Mouse (Mus musculus): ENCODE results near the gene Tnr. TPM values are rescaled to one million over a fixed set of nuclear protein-coding genes. Genes with fewer than 3 reads are reported as not detected.
"Not testable (repeated sequence)": the region's sequence is repeated elsewhere in the genome, so short reads cannot be mapped to it uniquely, and the experiment has no call there.

Gene Tnr
- polyA plus RNA-seq, 1 experiment: not detected

DNA sequence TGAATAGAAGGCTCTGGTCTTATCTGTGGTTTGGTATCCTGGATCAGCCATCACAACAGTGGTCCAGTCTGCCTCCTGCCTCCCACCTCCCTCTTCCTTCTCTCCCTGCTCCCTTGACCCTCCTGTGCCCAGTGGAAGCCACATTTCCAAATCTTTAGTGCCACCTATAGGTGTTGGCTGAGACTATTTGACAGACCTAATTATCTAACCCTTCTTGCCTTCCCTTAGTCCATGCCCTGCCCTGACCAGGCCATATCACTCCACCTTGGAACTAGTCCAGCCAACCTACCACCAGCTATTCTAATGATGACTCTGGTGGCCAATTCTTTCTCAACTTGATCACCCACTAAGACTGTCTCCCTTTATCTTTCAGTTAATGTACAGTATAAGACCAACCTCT, 408.5 kb downstream of the Tnr start:
- TF ChIP-seq POLR2A (IDR thresholded peaks at IDR 0.05; ENCODE audit: low read depth, low read length) (no peak), CTCF (IDR thresholded peaks at IDR 0.05; ENCODE audit: extremely low read depth, insufficient read depth, insufficient read length, insufficient replicate concordance) (no peak)
- Histone ChIP-seq H3K27me3 (ENCODE audit: control insufficient read depth, insufficient read depth, low read length) (no peaks in the 10 kb centered on the region), H3K4me3 (ENCODE audit: extremely low read depth, insufficient read depth, insufficient read length) (no peak overlapping the region), H3K27ac (ENCODE audit: insufficient read depth, low read length) (no peak overlapping the region), H3K4me1 (ENCODE audit: control insufficient read depth, insufficient read depth, insufficient read length) (no peaks in the 10 kb centered on the region), H3K36me3 (ENCODE audit: control insufficient read depth, insufficient read depth, low read length) (no peaks in the 10 kb centered on the region)
- DNase-seq (ENCODE audit: low read depth in 1 of 2, low spot score in 2 of 2): no peak

GRCm38 (mm10) chr1:159932598-159932997, 409.0 kb downstream of the Tnr start:
- H3K4me3 ChIP-seq (ENCODE audit: extremely low read depth, insufficient read depth, insufficient read length): no peak overlapping the region
- no peaks in the 10 kb centered on the region for H3K4me1 ChIP-seq (ENCODE audit: control insufficient read depth, insufficient read depth, insufficient read length)
- no peak for DNase-seq (ENCODE audit: low read depth in 1 of 2, low spot score in 2 of 2)
- 31% methylated on average over 2 of the region's 2 CpGs for WGBS
- no peaks in the 10 kb centered on the region for H3K27me3 ChIP-seq (ENCODE audit: control insufficient read depth, insufficient read depth, low read length)
- TF ChIP-seq CTCF (IDR thresholded peaks at IDR 0.05; ENCODE audit: extremely low read depth, insufficient read depth, insufficient read length, insufficient replicate concordance) (no peak), POLR2A (IDR thresholded peaks at IDR 0.05; ENCODE audit: low read depth, low read length) (no peak)
- no peak overlapping the region for H3K27ac ChIP-seq (ENCODE audit: insufficient read depth, low read length)
- no peaks in the 10 kb centered on the region for H3K36me3 ChIP-seq (ENCODE audit: control insufficient read depth, insufficient read depth, low read length)

GRCm38 (mm10) chr1:159938449-159938848, 414.9 kb downstream of the Tnr start:
- Histone ChIP-seq H3K36me3 (ENCODE audit: control insufficient read depth, insufficient read depth, low read length) (no peaks in the 10 kb centered on the region), H3K27ac (ENCODE audit: insufficient read depth, low read length) (no peak overlapping the region), H3K4me1 (ENCODE audit: control insufficient read depth, insufficient read depth, insufficient read length) (no peaks in the 10 kb centered on the region; the same call in 1 of the 2 replicates), H3K27me3 (ENCODE audit: control insufficient read depth, insufficient read depth, low read length) (no peaks in the 10 kb centered on the region), H3K4me3 (ENCODE audit: extremely low read depth, insufficient read depth, insufficient read length) (no peak overlapping the region)
- no peak for DNase-seq (ENCODE audit: low read depth in 1 of 2, low spot score in 2 of 2)
- 45% methylated on average over 2 of the region's 2 CpGs for WGBS
- TF ChIP-seq CTCF (IDR thresholded peaks at IDR 0.05; ENCODE audit: extremely low read depth, insufficient read depth, insufficient read length, insufficient replicate concordance) (no peak), POLR2A (IDR thresholded peaks at IDR 0.05; ENCODE audit: low read depth, low read length) (no peak)

- no peak for DNase-seq (ENCODE audit: low read depth in 1 of 2, low spot score in 2 of 2)
- no peaks in the 10 kb centered on the region for H3K36me3 ChIP-seq (ENCODE audit: control insufficient read depth, insufficient read depth, low read length)
- H3K4me3 ChIP-seq (ENCODE audit: extremely low read depth, insufficient read depth, insufficient read length): no peak overlapping the region
- no peak overlapping the region for H3K27ac ChIP-seq (ENCODE audit: insufficient read depth, low read length)
- H3K4me1 ChIP-seq (ENCODE audit: control insufficient read depth, insufficient read depth, insufficient read length): no peaks in the 10 kb centered on the region; the same call in 1 of the 2 replicates
- TF ChIP-seq CTCF (IDR thresholded peaks at IDR 0.05; ENCODE audit: extremely low read depth, insufficient read depth, insufficient read length, insufficient replicate concordance): no peak
- TF ChIP-seq POLR2A (IDR thresholded peaks at IDR 0.05; ENCODE audit: low read depth, low read length): no peak
- no peaks in the 10 kb centered on the region for H3K27me3 ChIP-seq (ENCODE audit: control insufficient read depth, insufficient read depth, low read length)
- 32% methylated on average over 3 of the region's 3 CpGs for whole genome bisulfite sequencing
Measured at GRCm38 (mm10) chr1:159939335-159939734, 415.8 kb downstream of the Tnr start.

DNA sequence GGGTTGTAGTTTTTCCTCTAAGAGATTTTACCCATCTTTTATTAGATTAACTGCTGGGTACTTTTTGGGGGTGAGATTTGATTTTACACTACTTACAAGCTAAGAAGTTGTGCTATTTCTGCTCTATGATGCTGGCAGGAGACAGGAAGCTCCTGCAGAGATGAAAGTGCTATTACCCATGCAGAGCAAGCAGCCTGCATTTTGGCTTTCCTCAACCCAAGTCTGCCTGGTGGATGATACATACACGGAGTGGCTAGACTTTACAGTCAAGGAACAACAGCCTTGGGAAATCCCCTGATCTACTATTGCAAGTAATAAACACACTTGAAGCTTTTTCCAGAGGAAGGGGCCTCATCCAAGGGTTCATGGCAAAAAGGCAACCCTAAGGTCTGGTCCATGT, 430.0 kb downstream of the Tnr start:
- H3K27me3 ChIP-seq (ENCODE audit: control insufficient read depth, insufficient read depth, low read length): no peaks in the 10 kb centered on the region
- no peak overlapping the region for H3K4me3 ChIP-seq (ENCODE audit: extremely low read depth, insufficient read depth, insufficient read length)
- H3K4me1 ChIP-seq (ENCODE audit: control insufficient read depth, insufficient read depth, insufficient read length): peaks cover 3% of the 10 kb centered on the region
- TF ChIP-seq POLR2A (IDR thresholded peaks at IDR 0.05; ENCODE audit: low read depth, low read length) (no peak), CTCF (IDR thresholded peaks at IDR 0.05; ENCODE audit: extremely low read depth, insufficient read depth, insufficient read length, insufficient replicate concordance) (no peak)
- no peak for DNase-seq (ENCODE audit: low read depth in 1 of 2, low spot score in 2 of 2)
- no peak overlapping the region for H3K27ac ChIP-seq (ENCODE audit: insufficient read depth, low read length)
- H3K36me3 ChIP-seq (ENCODE audit: control insufficient read depth, insufficient read depth, low read length): no peaks in the 10 kb centered on the region
- WGBS: 0% methylated on average over 1 of the region's 1 CpGs

DNA sequence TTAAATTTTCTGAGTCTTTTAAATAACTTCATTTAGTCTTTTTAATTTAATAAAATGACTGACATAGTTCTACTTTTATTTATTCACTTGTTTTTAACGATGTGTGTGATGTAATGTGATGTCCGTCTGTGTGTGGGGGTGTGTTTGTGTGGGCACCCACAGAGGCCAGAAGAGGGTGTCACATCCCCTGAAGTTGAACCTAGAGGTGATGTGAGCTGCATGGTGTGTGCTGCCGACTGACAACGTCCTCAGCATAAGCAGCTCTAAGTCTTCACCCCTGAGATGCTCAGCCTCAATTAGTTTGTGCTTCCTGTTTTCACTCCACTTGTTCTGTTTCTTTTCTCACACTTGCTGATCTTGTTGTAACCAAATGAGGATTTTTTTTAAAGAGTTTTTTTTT, 439.8 kb downstream of the Tnr start:
- Histone ChIP-seq H3K36me3 (ENCODE audit: control insufficient read depth, insufficient read depth, low read length) (no peaks in the 10 kb centered on the region), H3K4me1 (ENCODE audit: control insufficient read depth, insufficient read depth, insufficient read length) (peaks cover 2% of the 10 kb centered on the region; the same call in 1 of the 2 replicates), H3K4me3 (ENCODE audit: extremely low read depth, insufficient read depth, insufficient read length) (no peak overlapping the region), H3K27ac (ENCODE audit: insufficient read depth, low read length) (no peak overlapping the region), H3K27me3 (ENCODE audit: control insufficient read depth, insufficient read depth, low read length) (no peaks in the 10 kb centered on the region)
- 53% methylated on average over 4 of the region's 4 CpGs for WGBS
- no peak for TF ChIP-seq POLR2A (IDR thresholded peaks at IDR 0.05; ENCODE audit: low read depth, low read length)
- TF ChIP-seq CTCF (IDR thresholded peaks at IDR 0.05; ENCODE audit: extremely low read depth, insufficient read depth, insufficient read length, insufficient replicate concordance): peak; percentile 32; the same call in 1 of the 2 replicates
- DNase-seq (ENCODE audit: low read depth in 1 of 2, low spot score in 2 of 2): peak in 1 of 2 experiments; percentile 32

DNA sequence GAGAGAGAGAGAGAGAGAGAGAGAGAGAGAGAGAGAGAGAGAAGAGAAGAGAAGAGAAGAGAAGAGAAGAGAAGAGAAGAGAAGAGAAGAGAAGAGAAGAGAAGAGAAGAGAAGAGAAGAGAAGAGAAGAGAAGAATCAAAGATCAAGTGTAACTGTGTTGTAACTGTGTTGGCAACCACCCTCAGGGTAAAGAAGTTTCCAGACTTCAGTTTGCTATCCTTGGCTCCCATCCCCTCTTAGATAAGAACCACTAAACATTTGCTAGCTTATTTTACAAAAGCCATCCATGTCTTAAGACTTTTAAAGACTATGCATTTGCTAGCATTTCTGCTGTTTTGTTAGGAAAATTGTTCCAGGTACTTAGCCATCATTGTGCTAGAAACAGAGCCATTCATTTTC, 442.7 kb downstream of the Tnr start:
- H3K36me3 ChIP-seq (ENCODE audit: control insufficient read depth, insufficient read depth, low read length); H3K27me3 ChIP-seq (ENCODE audit: control insufficient read depth, insufficient read depth, low read length); H3K4me1 ChIP-seq (ENCODE audit: control insufficient read depth, insufficient read depth, insufficient read length); H3K27ac ChIP-seq (ENCODE audit: insufficient read depth, low read length); H3K4me3 ChIP-seq (ENCODE audit: extremely low read depth, insufficient read depth, insufficient read length); DNase-seq (ENCODE audit: low read depth in 1 of 2, low spot score in 2 of 2): not testable (repeated sequence)
